Comparison of ENCODE assay signal across 8 mouse cellular contexts in genomic region chr5:96161263-96161577, GRCm38 (mm10). TPM values are rescaled to one million over a fixed set of nuclear protein-coding genes. Genes with fewer than 3 reads are reported as not detected.
DNase-seq lines count a peak whose midpoint lies in the region; ATAC-seq and TF ChIP-seq lines count a peak whose summit lies in the region.

No protein-coding gene starts in this region.

- DNase-seq in lung, adult 2 months = no peak
- DNase-seq in lung, adult 18-20 months = no peak
- DNase-seq in embryonic facial prominence, embryonic 14.5 days (ENCODE audit: low spot score) = peak; percentile 33
- DNase-seq in hindbrain, postnatal 0 days (ENCODE audit: low spot score) = peak; percentile 62
- no peak for DNase-seq in neural tube, embryonic 11.5 days (ENCODE audit: low spot score)
- no peak for DNase-seq in cerebellum, postnatal 14 days
- no peak for DNase-seq in cerebellum, adult 8-10 months
- DNase-seq in right cerebral cortex, postnatal 4 days = no peak

- peak overlapping the region; percentile 98 for H3K9ac ChIP-seq in embryonic facial prominence, embryonic 14.5 days (ENCODE audit: low read depth, low read length)
- H3K9ac ChIP-seq in hindbrain, postnatal 0 days (replicated peaks; ENCODE audit: low read length) = peak overlapping the region; percentile 97
- peak overlapping the region; percentile 96 for H3K9ac ChIP-seq in neural tube, embryonic 11.5 days (ENCODE audit: low read length)

- TF ChIP-seq CTCF in lung, adult 2 months (IDR thresholded peaks at IDR 0.05; ENCODE audit: insufficient read depth, low read length) = no peak
- no peak for TF ChIP-seq CTCF in hindbrain, postnatal 0 days (IDR thresholded peaks at IDR 0.05; ENCODE audit: low read depth)

- H3K4me3 ChIP-seq in lung, adult 2 months (replicated peaks; ENCODE audit: extremely low read depth, low read depth, low read length) = peak overlapping the region; percentile 94
- H3K4me3 ChIP-seq in embryonic facial prominence, embryonic 14.5 days (ENCODE audit: low read depth, low read length) = peak overlapping the region; percentile 94
- H3K4me3 ChIP-seq in hindbrain, postnatal 0 days (ENCODE audit: low read length) = peak overlapping the region; percentile 69
- H3K4me3 ChIP-seq in neural tube, embryonic 11.5 days (ENCODE audit: low read depth, low read length) = peak overlapping the region; percentile 98

- H3K4me1 ChIP-seq in lung, adult 2 months (ENCODE audit: control insufficient read depth, insufficient read depth, low read length) = peaks cover 11% of the 10 kb centered on the region
- H3K4me1 ChIP-seq in embryonic facial prominence, embryonic 14.5 days (ENCODE audit: control insufficient read depth, insufficient read depth, low read length) = peaks cover 9% of the 10 kb centered on the region; the same call in 1 of the 2 replicates
- no peaks in the 10 kb centered on the region for H3K4me1 ChIP-seq in hindbrain, postnatal 0 days (ENCODE audit: insufficient read depth, low read length)
- H3K4me1 ChIP-seq in neural tube, embryonic 11.5 days (ENCODE audit: control insufficient read depth, insufficient read depth, low read length) = peaks cover 8% of the 10 kb centered on the region

- no peaks in the 10 kb centered on the region for H3K36me3 ChIP-seq in embryonic facial prominence, embryonic 14.5 days (ENCODE audit: control insufficient read depth, insufficient read depth, low read length)
- no peaks in the 10 kb centered on the region for H3K36me3 ChIP-seq in hindbrain, postnatal 0 days (ENCODE audit: insufficient read depth, low read length)
- H3K36me3 ChIP-seq in neural tube, embryonic 11.5 days (ENCODE audit: control insufficient read depth, insufficient read depth, low read length) = no peaks in the 10 kb centered on the region

- 2% methylated on average over 45 of the region's 45 CpGs for WGBS in lung, adult 2 months
- 0% methylated on average over 16 of the region's 45 CpGs for WGBS in embryonic facial prominence, embryonic 14.5 days
- 0% methylated on average over 12 of the region's 45 CpGs for WGBS in hindbrain, postnatal 0 days
- WGBS in neural tube, embryonic 11.5 days = under 1% methylated on average over 45 of the region's 45 CpGs

- no peaks in the 10 kb centered on the region for H3K27me3 ChIP-seq in embryonic facial prominence, embryonic 14.5 days (replicated peaks; ENCODE audit: control insufficient read depth, insufficient read depth, low read length)
- no peaks in the 10 kb centered on the region for H3K27me3 ChIP-seq in hindbrain, postnatal 0 days (ENCODE audit: insufficient read depth, low read length)
- H3K27me3 ChIP-seq in neural tube, embryonic 11.5 days (ENCODE audit: control insufficient read depth, insufficient read depth, low read length) = no peaks in the 10 kb centered on the region

- peak; percentile 11 for ATAC-seq in embryonic facial prominence, embryonic 14.5 days (ENCODE audit: low read depth)
- ATAC-seq in hindbrain, postnatal 0 days = peak; percentile 65
- ATAC-seq in neural tube, embryonic 11.5 days (ENCODE audit: insufficient read depth, low FRiP score, low TSS enrichment) = peak; percentile 10; the same call in 1 of the 2 replicates

- TF ChIP-seq POLR2A in lung, adult 2 months (IDR thresholded peaks at IDR 0.05; ENCODE audit: borderline replicate concordance, extremely low read depth, low read depth, low read length) = no peak

- no peaks in the 10 kb centered on the region for H3K9me3 ChIP-seq in embryonic facial prominence, embryonic 14.5 days (ENCODE audit: control insufficient read depth, low read length)
- H3K9me3 ChIP-seq in hindbrain, postnatal 0 days (ENCODE audit: low read length) = no peaks in the 10 kb centered on the region
- no peaks in the 10 kb centered on the region for H3K9me3 ChIP-seq in neural tube, embryonic 11.5 days (ENCODE audit: control insufficient read depth, low read length)

- peak overlapping the region; percentile 98 for H3K27ac ChIP-seq in embryonic facial prominence, embryonic 14.5 days (replicated peaks; ENCODE audit: low read depth, low read length)
- peak overlapping the region; percentile 98 for H3K27ac ChIP-seq in hindbrain, postnatal 0 days
- peak overlapping the region; percentile 97 for H3K27ac ChIP-seq in neural tube, embryonic 11.5 days (ENCODE audit: low read depth, low read length)

- peak overlapping the region; percentile 77 for H3K4me2 ChIP-seq in embryonic facial prominence, embryonic 14.5 days (ENCODE audit: low read depth, low read length)
- H3K4me2 ChIP-seq in hindbrain, postnatal 0 days (ENCODE audit: low read depth, low read length) = peak overlapping the region; percentile 76
- H3K4me2 ChIP-seq in neural tube, embryonic 11.5 days (ENCODE audit: low read depth) = peak overlapping the region; percentile 78

RNA-seq across cellular contexts. Expression of gene Cnot6l, which starts 2.8 kb away (rescaled TPM):
- polyA plus RNA-seq in lung, adult 2 months (2012; rRNA removed) = 5.2 and 8.2 TPM in 2 replicates
- 25.9 and 30.2 TPM in 2 replicates for polyA plus RNA-seq in embryonic facial prominence, embryonic 14.5 days (2014; fragmentation: Nextera tagmentation; extraction: Ambion mirVana)
- total RNA-seq in hindbrain, postnatal 0 days (2014; rRNA removed) = 17.7 and 24.0 TPM in 2 replicates
- 17.8 and 21.1 TPM in 2 replicates for polyA plus RNA-seq in hindbrain, postnatal 0 days (2015; fragmentation: Nextera tagmentation; extraction: Ambion mirVana)
- 9.2 and 12.0 TPM in 2 replicates for polyA plus RNA-seq in neural tube, embryonic 11.5 days (2014; fragmentation: Nextera tagmentation; extraction: Ambion mirVana)

RNA-seq across cellular contexts. Expression of gene Mrpl1, which starts 48.1 kb away (rescaled TPM):
- 1.4 and 2.0 TPM in 2 replicates for polyA plus RNA-seq in lung, adult 2 months (2012; rRNA removed)
- polyA plus RNA-seq in embryonic facial prominence, embryonic 14.5 days (2014; fragmentation: Nextera tagmentation; extraction: Ambion mirVana) = 18.6 and 19.0 TPM in 2 replicates
- 13.7 and 16.8 TPM in 2 replicates for total RNA-seq in hindbrain, postnatal 0 days (2014; rRNA removed)
- polyA plus RNA-seq in hindbrain, postnatal 0 days (2015; fragmentation: Nextera tagmentation; extraction: Ambion mirVana) = 12.3 and 14.2 TPM in 2 replicates
- 22.3 and 23.2 TPM in 2 replicates for polyA plus RNA-seq in neural tube, embryonic 11.5 days (2014; fragmentation: Nextera tagmentation; extraction: Ambion mirVana)

Comparison
In these comparisons a context has a peak if more than half of its experiments do, and no peak if none do; other contexts are left out.
1. DNase-seq: peak in embryonic facial prominence, embryonic 14.5 days (single experiment) and hindbrain, postnatal 0 days (single experiment); none in lung, adult 2 months (single experiment), lung, adult 18-20 months (0 of 2), neural tube, embryonic 11.5 days (single experiment), cerebellum, postnatal 14 days (0 of 2), cerebellum, adult 8-10 months (single experiment) and right cerebral cortex, postnatal 4 days (single experiment).
2. ATAC-seq: peak in every context shown above with its lines; median percentile 65 in hindbrain, postnatal 0 days; 11 in embryonic facial prominence, embryonic 14.5 days; 10 in neural tube, embryonic 11.5 days.
3. Peak in every context shown above with its lines, with median percentiles within 50 percentile points of each other: H3K4me3 ChIP-seq, H3K27ac ChIP-seq, H3K4me2 ChIP-seq and H3K9ac ChIP-seq.